Mouse (Mus musculus) right cerebral cortex, postnatal 4 days (tissue): ENCODE data around the gene Ccr9.
"Not testable (repeated sequence)": the region's sequence is repeated elsewhere in the genome, so short reads cannot be mapped to it uniquely, and the experiment has no call there.

Experiments
- DNase-seq: peaks from one replicate; pipeline ENCODE4 v3.0.0-alpha.2; 2022

Ccr9 gene

DNA sequence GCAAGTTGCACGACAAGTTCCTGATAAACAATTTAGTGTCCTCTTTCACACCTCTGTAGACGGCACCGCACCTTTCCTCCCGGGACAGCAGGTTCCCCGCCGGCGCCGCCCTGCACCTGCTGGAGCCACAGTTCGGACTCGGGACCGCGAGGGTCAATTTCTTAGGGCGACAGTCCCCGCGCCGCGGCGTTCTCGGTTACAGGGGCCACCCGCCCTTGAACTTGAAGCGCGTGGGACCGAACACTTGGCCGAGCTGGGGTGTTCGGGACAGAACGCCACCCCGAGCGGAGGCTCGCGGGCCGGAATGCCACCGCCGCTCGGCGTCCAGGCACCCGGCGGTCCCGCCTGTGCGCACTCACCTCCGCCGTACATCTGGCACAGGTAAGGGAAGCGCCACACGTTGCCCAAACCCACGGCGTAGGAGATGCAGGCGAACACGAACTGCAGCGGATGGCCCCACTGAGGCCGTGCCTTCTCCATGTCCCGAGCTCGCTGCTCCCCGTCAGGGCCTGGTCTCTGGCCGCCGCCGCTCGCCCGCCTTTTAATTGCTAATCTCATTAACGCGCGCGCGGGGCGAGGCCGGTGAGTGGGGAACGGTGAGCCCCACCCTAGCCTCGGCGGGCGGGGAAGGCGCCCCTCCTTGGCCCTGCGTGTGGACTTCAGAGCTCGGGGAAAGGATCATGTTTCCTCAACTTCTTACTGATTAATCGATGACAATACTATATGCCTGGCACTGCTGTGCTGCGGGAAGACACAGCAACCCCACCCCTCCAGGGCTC lies at the start of gene Ccr9, which contains the start of gene Slc6a20a:
Ccr9 (plus strand) TSS at position 113 of the 779 bp plus-strand sequence.
Slc6a20a (minus strand) TSS at position 559 of the 779 bp plus-strand sequence.
- peak; percentile 6 for DNase-seq

DNA sequence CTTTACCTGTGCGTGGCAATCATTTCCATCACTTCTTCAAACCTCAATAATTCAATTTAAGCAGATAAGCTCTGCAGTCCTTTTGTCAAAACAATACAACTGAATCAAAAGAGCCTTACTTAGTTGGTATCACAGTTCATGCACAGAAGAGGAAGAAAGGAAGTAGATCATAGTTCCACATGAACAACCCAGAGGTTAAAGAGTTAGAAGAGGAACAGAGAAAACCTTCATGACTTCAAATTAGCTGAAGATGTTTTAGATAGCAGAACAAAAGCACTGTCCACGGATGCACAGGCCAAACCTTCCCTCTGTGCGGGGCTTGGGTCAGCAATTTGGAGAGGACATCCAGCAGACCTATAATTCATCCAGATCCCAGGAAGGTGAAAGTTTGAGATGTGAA lies 46.6 kb upstream of the Ccr9 start:
- no peak for DNase-seq

DNA sequence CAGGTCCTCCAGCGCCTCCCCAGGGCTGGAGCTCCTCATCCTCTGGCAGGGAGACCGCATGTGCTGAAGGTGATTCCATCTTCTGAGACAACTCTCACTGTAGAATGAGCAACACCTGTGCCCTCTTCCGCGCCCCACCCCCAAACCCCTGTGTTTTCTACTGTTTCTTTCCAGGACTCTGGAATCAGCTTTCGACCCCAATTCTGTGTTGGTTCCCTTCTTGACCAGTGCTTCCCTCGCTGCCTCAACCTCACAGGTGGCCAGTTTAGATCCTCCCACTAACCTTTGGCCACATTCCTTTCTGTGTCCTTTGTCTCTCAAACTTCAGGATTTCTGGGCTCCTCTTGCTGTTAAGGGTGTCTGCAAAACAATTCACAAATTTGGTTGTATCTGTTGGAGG lies 46.0 kb upstream of the Ccr9 start, which contains the start of gene Slc6a20b:
Slc6a20b (minus strand) TSS at position 285 of the 400 bp plus-strand sequence.
- DNase-seq: no peak

DNA sequence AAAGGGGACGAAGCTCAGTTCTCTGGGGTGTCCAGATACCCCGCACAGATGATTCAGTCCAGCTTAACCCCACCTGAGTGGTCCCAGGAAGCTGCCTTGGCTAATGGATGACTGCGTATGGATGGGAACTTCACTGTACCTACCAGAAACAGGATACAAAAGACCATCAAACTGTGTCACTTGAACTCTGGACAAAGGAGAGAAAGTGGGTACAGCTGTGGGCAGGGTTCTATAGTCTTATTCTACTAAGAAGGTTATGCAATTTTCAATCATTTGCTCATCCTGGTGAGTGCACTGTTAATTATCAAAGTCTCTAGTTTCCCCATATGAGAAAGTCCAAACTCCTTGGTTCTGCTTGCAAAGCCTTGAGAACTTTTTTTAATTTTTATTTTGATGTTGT lies 45.2 kb upstream of the Ccr9 start:
- no peak for DNase-seq

DNA sequence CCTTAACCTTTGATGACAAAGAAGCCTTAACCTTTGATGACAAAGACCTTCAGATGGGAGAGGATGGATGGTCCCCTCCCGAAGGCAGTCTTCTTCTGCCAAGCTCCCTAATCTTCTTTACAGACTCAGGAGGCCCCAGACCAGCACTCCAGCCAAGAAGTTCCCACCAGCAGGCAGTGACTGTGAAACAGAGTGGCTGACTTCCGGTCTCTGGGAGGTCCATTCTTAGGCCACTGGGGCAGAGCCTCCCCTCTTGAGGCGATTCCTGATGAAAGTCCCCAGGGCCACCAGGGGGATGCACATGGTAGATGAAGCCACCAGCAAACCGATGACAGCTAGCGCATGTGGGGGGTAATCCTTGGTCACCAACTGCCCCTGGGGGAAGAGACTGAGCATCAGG lies 41.5 kb upstream of the Ccr9 start:
- no peak for DNase-seq

DNA sequence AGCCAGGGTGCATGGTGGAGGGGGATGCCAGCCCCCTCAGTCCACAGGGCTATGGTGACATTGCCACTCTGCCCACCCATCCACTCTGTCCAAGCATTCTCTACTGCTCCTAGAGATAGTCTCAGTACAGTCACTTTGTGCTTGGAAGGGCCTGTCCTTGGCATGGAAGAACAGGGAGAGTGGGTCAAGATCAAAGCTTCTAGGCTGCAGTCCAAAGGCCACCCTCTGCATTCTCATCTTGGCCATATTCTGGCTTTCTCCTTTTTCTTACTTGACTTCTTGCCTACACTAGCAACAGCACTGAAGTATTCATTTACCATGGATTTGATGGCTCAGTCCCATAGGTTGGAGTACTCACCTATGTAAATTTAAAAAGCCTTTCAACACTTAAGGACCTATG lies 40.0 kb upstream of the Ccr9 start:
- DNase-seq: no peak

DNA sequence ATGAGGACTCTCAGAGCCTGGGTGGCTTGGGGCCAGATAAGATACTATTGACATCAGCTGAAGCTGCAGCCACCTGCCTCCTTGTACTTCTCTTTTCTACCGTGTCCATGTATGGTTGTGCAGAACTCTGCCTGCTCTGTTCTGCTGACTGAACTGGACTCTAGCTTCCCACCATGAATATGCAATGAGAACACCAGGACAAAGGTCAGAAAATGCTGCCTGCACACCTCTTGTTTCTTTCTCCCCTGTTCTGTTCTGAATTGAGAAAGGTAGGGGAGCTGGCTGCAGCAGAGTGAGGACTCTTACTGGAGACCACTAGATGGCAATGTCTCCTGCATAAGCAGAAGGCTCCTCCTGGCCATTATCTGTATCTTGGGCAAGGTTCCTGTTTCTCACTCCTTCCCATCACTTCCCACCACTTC lies 39.6 kb upstream of the Ccr9 start:
- peak; percentile 11 for DNase-seq

DNA sequence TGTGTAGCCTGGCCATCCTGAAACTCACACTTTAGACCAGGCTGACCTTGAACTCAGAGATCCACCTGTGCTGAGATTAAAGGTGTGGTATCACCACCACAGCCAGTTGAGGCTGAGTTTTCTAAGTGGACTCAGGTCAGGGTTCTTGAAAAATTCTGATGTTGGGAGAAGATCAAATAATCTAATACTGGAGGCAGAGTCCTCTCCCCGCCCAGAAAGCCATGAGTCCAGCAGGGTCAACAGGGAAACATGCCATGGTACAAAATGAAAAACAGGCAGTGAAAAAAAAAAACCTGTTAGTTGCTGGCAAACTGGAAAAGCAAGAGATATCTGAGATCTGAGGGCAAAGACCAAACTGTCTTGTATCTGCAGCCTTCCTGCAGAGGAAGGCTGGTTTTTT lies 38.1 kb upstream of the Ccr9 start:
- no peak for DNase-seq

DNA sequence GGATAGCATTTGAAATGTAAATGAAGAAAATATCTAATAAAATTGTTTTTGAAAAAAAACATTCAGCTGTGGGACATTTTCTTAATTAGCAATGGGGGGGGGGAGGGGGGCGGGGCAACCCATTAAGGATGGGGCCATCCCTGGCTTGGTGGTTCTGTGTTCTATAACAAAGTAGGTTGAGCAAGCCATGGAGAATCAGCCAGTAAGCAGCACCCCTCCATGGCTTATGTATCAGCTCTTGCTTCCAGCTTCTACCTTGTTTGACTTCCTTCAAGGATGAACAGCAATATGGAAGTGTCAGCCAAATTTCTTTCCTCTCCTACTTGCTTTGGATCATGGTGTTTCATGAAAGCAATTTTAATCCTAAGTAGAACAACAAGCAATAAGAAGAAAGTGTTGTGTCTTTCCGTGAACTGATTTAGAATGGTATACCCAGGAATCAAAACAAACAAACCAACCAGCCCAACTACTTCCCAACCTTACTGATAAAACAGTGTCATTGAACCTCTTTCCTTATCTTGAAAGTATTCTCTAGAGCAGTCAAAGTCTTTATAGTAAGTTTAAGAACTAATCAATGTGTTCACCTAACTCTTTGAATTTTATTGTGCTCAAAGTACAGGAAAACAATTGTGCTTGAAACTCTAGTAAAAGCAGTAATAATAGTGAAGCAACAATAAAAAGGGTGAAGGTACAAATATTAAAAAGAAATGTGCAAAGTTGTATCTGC lies 28.3 kb upstream of the Ccr9 start:
- no peak for DNase-seq

DNA sequence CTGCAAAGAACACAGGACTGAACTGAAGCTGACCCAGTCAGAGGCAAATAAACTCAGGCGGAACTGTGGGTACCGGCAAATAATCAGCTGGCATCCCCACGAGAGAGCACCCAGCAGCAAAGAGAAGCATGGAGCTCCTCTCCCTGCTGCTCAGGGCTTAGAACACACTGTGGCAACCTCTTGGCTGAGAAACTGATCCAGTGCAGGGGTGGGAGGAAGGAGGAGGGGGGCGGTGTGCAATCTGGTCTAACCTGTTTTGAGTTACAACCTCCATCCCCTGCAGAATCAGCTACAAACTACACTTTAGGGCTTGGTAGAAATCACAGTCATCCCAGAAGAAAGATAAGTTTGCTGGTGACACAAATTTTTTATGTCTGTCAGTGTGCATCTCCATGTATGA lies 26.9 kb upstream of the Ccr9 start:
- DNase-seq: no peak

DNA sequence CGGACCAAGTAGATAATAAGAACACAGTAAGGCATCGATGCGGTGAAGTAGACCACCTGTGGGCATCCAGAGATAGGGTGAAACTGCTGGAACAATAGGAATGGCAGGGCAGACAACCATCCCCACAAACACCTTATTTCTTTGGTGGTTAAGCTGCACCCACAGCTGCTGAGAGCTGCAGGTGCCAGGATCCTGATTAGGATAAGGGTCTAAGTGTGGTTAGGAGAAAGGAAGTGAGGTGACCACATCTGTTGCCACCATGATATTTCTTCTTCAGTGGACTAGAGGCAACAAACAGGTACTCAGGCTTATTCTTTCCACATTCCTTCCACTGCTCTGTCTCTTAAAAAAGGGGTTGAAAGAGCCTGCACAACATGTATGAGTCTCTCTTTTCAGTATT lies 20.8 kb upstream of the Ccr9 start:
- no peak for DNase-seq

DNA sequence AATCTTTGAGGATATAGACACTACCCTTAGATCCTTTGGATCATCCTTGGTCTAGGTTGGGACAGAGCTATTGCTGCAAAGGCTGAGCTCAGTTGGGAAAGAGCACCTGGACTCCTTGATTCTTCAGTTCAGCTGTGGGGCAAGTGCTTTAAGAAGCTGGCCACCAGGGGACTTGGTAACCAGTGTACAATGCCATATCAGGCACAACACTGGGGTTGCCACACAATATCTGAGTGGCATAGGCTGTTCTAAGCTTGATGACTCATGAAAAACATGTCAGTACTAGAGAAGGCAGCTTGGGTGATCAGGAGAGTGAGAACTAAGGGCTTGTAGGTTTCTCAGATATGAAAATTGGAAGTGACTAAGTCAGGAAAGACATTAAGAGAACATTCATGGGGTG lies 19.3 kb upstream of the Ccr9 start:
- DNase-seq: no peak

DNA sequence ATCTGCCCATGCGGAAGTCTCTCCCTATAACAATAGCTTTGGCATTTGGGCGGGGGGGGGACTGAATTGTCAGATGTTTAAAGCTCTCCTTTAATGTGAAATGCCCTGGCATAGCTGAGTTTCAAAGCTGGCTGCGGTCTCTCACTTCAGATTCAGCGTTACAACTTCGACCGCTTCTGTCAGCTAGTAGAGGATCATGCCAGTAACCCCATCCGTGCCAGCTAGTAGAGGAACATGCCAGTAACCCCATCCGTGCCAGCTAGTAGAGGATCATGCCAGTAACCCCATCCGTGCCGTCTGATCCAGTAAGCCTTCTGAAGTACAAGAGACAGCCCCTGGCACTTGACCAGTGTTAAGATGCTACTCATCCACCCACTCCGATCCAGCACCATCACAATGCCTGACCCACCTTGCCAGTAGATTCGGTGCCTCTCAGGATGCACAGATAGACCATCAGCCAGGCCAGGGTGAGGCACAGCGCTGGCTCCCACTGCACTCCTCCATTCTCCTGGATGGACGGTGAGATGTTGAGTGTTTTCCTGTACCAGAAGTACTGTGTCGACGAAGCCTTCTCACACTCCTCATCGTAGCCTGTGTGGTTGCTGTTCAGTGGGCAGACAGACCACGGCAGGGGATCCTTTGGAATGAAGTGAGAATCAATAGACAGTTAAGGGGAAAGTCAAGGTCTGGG lies 18.1 kb upstream of the Ccr9 start:
- DNase-seq: not testable (repeated sequence)

DNA sequence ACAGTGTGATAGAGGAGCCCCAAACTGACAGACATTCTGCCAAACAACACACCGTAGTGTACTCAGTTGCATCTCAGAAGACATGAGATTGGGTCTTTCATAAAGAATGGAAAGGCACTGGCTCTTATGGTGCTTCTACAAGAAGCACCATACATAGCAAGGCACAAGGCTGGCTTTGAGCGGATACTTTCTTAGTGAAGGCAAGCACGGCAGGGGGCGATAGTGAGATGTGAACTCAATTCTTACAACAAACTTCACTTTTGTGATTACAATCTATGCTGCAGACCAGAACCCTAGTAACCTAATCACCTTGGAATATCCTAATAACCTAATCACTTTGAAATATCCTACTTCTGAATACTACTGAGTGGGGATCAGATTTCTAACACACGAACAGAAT lies 12.6 kb upstream of the Ccr9 start:
- peak; percentile 58 for DNase-seq

DNA sequence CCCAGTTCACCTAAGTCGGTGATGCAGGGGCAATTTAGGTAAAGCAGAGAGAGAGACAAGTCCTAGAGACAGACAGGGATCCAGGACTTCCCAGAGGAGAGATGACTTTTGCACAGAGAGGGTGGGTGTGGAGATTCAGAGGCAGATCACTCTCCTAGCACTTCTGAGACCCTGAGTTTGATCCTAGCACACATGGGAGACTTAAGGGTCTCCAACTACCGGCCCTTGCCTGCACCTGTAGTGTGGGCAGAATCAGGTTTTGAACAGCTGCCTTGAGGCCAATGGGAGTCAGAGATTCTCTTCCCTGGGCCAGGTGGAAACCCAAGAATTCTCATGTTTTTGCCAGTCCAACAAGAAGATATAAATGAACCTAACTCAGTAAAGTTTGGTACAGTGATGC lies 959 bp downstream of the Ccr9 start:
- DNase-seq: no peak

DNA sequence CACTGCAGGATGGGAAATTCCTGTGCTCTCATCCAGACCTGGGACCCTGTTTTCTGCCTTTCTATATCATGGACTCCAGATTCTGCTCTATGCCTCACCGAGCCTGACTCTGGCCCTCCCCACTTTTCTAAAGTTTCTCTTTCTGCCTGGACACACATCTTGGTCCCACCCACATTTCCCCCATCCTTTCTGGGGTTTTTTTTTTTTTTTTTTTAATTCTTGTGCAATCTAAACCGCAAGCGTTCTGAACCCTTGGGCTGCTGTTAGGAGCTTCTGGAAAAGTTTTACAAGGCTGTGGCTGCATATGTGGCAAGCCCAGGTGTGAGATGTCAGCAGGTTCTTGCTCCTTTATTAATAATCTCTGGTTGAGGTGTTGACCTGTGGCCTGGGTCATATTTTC lies 5.5 kb downstream of the Ccr9 start:
- DNase-seq: no peak

DNA sequence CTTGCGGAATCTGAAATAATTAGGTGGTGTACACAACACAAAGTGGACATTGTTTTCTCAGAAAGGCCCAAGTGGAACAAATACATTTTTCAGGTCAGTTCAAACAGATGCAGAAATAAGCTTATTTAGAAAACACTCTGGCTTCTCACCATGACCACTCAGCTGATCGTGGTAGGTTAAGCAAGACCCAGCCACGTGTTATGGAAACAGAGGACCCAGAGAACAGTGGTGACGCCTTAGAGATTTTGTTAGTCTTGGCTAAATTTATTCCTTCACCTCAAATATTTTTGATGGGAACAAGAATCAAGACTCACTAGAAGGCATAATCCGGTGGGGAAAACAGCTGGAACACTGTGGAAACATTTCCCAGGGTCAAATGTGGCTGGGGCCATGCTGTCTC lies 8.0 kb downstream of the Ccr9 start:
- DNase-seq: no peak

DNA sequence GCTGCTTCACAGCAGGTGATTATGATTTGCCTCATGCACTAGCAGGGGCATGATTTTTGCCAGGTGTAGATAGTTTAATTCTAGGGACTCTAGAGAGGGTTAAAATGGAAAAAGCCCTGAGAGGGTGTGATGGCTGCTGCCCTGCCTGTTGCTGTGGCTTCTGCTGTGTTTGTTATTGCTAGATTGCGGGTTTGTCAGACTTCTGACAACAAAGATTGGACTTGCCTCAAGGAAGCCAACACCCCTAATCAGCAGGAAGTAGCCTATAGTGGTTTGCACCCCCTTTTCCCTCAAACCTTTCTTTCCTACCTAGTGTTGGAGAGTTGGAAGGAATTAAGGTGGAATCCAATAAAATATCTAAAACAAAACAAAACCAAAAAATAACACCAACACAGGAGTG lies 10.0 kb downstream of the Ccr9 start:
- DNase-seq: no peak

DNA sequence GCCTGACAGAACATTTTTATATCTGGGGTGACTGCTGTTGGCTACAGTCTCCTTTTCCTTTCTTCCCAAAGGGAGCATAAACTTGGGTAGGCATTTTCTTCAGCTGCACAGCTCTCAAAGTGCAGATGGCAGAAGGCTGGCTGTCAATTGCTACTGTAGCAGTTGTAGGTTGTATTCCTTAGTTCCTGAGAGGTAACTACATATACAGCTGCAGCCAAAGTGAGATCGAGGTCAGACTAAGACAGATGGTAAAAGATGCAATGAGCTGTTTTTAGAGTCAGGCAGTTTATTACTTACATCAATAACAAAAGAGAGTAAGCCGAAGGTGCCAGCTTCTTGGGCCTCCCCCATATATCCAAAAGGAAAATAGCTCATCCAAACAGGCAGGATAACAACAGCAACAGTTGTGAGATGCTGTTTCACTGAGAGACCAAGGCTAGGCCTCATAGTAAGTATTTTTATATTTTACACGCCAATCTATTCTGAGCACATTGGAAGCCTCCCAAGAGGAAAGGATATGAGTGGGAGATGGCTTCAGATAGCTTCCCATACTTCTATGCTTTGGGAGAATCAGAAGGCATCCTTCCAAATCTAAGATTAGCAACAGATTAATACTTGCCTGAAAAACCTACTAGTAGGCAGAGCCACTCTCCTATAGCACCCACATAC lies 17.5 kb downstream of the Ccr9 start:
- no peak for DNase-seq

DNA sequence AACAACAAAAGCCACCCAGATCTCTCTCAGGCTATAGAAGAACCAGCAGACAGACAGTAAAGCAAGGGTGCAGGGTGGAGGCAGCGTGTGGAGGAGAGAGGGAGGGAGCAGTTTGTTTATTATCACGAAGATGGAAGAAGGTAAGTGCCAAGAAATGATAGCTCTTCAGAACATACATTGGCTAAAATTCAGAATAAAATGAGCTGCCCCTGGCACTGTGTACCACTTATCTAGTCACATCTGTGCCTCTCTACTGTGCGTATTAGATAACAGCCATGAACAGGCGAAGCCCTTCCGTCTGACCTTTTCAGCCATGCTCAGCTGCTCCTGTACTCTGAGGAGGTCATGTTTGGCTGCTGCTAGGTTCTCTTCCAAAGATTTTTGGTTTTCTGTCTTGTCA lies 23.6 kb downstream of the Ccr9 start:
- DNase-seq: no peak

DNA sequence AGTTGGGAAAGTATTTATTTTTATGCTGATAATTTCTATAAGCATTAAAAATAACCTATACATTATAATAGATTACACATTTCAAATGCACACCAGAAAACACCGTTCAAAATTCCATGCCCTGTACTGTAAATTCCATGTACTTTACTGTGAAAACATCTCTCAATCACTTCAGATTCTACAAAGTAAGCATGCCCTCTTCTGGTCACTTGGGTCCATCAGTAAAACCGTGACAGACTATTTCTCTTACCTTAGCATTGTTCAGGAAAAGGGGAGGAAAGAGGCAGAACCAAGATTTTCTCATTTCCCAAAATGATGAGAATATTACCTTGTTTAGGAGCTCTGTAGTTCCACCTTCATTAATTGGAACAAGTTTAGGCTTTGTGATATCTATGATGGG lies 31.0 kb downstream of the Ccr9 start:
- DNase-seq: no peak

DNA sequence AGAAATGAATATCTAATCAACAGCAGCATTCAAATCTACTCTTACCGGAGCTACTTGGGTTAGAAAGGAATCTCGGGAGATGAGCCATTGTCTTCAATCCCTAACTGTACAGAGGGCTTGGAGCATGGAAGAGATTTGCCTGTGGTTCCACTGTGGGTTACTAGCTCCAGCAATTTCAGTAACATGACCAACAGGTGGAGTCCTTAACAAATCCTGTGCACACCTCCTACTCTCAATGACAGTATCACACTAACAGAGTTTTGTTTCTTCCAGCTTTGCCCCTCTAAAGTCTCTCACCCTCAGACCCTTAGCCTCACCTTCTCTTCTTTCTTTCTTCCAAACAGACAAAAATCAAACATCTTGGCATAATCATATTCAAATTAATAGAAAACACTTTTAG lies 34.9 kb downstream of the Ccr9 start:
- DNase-seq: no peak

DNA sequence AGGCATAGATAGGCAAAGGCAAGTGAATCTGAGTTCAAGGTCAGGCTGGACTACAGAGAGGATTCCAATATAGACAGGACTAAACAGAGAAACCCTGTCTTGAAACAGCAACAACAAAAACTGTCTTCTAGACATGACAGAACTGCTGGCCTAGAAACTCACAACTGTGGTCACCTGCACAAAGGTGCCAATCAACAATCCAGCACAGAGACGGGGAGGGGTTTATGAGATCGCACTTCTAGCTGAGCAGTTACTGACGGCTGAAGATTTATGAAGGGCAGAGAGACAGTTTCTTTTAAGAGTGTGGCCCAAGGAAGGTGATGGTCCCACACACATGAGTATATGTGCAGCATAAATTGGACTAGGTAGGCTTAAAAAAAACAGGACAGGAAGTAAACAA lies 38.1 kb downstream of the Ccr9 start:
- DNase-seq: no peak
